Mouse (Mus musculus) kidney, embryonic 16.5 days (tissue): ENCODE results near the gene Gm1673. TPM values are rescaled to one million over a fixed set of nuclear protein-coding genes. Genes with fewer than 3 reads are reported as not detected.

Experiments
- ATAC-seq: fragments of 200-750 bp; cut with Nextera tagmentation; 2 replicates; pipeline ENCODE4 v1.8.0; 2017; ENCODE audit warnings: moderate TSS enrichment; ENCODE audit not compliant: low FRiP score, low TSS enrichment
- H3K27ac ChIP-seq: fragments of 300-500 bp; sonication (generic); 2 replicates; pipeline ENCODE4 v1.5.1; 2014; ENCODE audit warnings: low read length
- H3K27me3 ChIP-seq: fragments of 300-500 bp; sonication (generic); 2 replicates; pipeline ENCODE4 v1.6.1; 2014; ENCODE audit warnings: low read length, control low read depth, mixed read lengths; ENCODE audit not compliant: insufficient read depth
- H3K36me3 ChIP-seq: fragments of 300-500 bp; sonication (generic); 2 replicates; pipeline ENCODE4 v1.6.1; 2014; ENCODE audit warnings: low read length, control low read depth, mixed read lengths; ENCODE audit not compliant: insufficient read depth
- H3K4me1 ChIP-seq: fragments of 300-500 bp; sonication (generic); 2 replicates; pipeline ENCODE4 v1.6.1; 2014; ENCODE audit warnings: low read length, control low read depth, mixed read lengths; ENCODE audit not compliant: insufficient read depth
- H3K4me2 ChIP-seq: fragments of 300-500 bp; sonication (generic); replicated peaks from 2 replicates; pipeline ENCODE4 v1.6.1; 2014; ENCODE audit warnings: low read depth, low read length
- H3K4me3 ChIP-seq: fragments of 300-500 bp; sonication (generic); 2 replicates; pipeline ENCODE4 v1.5.1; 2014; ENCODE audit warnings: mild to moderate bottlenecking, low read length
- H3K9ac ChIP-seq: fragments of 300-500 bp; sonication (generic); replicated peaks from 2 replicates; pipeline ENCODE4 v1.6.1; 2014; ENCODE audit warnings: low read length
- H3K9me3 ChIP-seq: fragments of 300-500 bp; sonication (generic); 2 replicates; pipeline ENCODE4 v1.6.1; 2016; ENCODE audit warnings: low read length, control low read depth
- WGBS: fragments of 180-500 bp; shearing (Covaris S2); extraction: QIAGEN DNeasy Blood & Tissue Kit; methylation state at CpG from one replicate; pipeline ENCODE4 v1.1.7; 2014; 5-methylcytosine and 5-hydroxymethylcytosine counted together
- polyA plus RNA-seq: library from polyadenylated mRNA; unstranded; fragments of >200 nt; fragmentation: Nextera tagmentation; extraction: Ambion mirVana; gene quantifications from 2 replicates; pipeline ENCODE4 v1.2.1, GENCODE M21; 2015

The Gm1673 gene
- polyA plus RNA-seq, 1 experiment from 2014 or later, result 91.5 TPM

- WGBS, result 78% methylated on average over 4 of the region's 4 CpGs
- H3K4me1 ChIP-seq, result no peaks in the 10 kb centered on the region
Measured at GRCm38 (mm10) chr5:34007392-34007941, 24.2 kb downstream of the Gm1673 start.

DNA sequence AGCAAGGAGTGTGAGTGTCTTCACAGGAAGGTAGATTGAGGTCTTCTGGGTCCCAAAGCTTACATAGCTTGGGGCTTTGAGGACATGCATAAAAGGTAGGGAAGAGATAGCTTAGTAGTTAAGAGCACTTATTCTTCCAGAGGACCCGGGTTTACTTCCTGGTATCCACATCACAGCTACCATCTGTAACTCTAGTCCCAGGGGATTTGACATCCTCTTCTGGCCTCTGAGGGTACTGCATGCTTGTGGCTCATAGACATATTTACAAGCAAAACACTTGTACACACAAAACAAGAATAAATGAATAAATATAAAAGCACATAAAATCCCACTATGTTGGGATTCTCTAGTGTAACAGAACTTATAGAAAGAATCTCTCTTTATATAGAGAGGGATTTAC lies 31.4 kb downstream of the Gm1673 start:
- H3K9ac ChIP-seq, result no peak overlapping the region
- H3K4me2 ChIP-seq, result no peak overlapping the region
- no peak for ATAC-seq
- H3K36me3 ChIP-seq, result no peaks in the 10 kb centered on the region
- no peaks in the 10 kb centered on the region for H3K4me1 ChIP-seq
- no peak overlapping the region for H3K27ac ChIP-seq
- WGBS, result 71% methylated on average over 1 of the region's 1 CpGs
- H3K27me3 ChIP-seq, result no peaks in the 10 kb centered on the region
- no peak overlapping the region for H3K4me3 ChIP-seq
- H3K9me3 ChIP-seq, result no peaks in the 10 kb centered on the region

More at GRCm38 (mm10) chr5:34007392-34007941, 24.2 kb downstream of the Gm1673 start:
- H3K9ac ChIP-seq, result no peak overlapping the region
- H3K4me3 ChIP-seq, result no peak overlapping the region
- H3K9me3 ChIP-seq, result no peaks in the 10 kb centered on the region
- H3K27ac ChIP-seq, result no peak overlapping the region
- no peak for ATAC-seq
- H3K4me2 ChIP-seq, result no peak overlapping the region
- no peaks in the 10 kb centered on the region for H3K36me3 ChIP-seq
- no peaks in the 10 kb centered on the region for H3K27me3 ChIP-seq

DNA sequence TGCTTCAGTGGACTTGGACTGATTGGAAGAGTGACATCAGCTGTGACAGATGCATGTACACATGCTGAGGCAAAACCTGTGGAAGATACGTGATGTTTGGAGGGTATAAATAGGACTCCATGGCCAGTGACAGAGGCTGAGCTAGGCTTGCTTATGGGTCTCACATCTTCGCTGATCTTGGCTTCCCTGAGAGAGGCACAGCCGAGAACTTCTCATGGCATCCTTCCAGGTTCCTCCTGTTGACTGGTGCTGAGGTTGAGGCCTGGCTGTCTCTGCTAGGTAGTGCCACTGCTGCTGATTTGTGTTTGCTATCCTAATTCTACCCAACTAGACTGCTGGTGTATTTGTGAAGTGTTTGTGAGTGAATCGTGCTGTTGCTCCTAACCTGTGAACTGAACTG lies 35.7 kb downstream of the Gm1673 start:
- H3K36me3 ChIP-seq, result no peaks in the 10 kb centered on the region
- no peak overlapping the region for H3K27ac ChIP-seq
- H3K27me3 ChIP-seq, result no peaks in the 10 kb centered on the region
- no peaks in the 10 kb centered on the region for H3K9me3 ChIP-seq
- H3K4me3 ChIP-seq, result no peak overlapping the region
- ATAC-seq, result no peak
- H3K4me1 ChIP-seq, result no peaks in the 10 kb centered on the region
- no peak overlapping the region for H3K4me2 ChIP-seq
- 79% methylated on average over 4 of the region's 4 CpGs for WGBS
- no peak overlapping the region for H3K9ac ChIP-seq

DNA sequence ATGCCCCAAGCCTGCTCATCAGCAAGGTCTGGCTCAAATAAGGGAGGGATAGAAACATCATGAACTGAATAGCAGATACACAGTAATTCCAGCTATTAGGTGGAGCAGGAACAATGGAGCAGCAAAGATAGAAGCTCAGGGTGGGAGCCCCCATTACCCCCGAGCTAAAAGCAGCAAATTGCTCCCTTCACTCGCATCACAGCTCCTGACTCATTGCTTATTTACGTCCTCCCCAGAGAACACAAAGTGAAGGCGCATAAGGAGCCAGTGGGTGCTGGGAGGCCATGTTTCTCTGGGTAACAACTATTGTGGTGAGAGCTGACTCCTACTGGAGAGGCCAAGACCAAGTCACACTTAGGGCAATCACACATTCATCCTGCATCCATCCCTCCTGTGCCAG lies 46.9 kb downstream of the Gm1673 start:
- WGBS, result 61% methylated on average over 4 of the region's 4 CpGs
- Histone ChIP-seq H3K4me1 (no peaks in the 10 kb centered on the region), H3K27ac (no peak overlapping the region), H3K36me3 (no peaks in the 10 kb centered on the region), H3K4me3 (no peak overlapping the region), H3K9ac (no peak overlapping the region), H3K9me3 (no peaks in the 10 kb centered on the region), H3K27me3 (no peaks in the 10 kb centered on the region), H3K4me2 (no peak overlapping the region)
- ATAC-seq, result no peak

GRCm38 (mm10) chr5:34031022-34031421 lies 47.8 kb downstream of the Gm1673 start:
- Histone ChIP-seq H3K9me3 (no peaks in the 10 kb centered on the region), H3K27ac (no peak overlapping the region), H3K27me3 (no peaks in the 10 kb centered on the region), H3K4me1 (no peaks in the 10 kb centered on the region), H3K36me3 (no peaks in the 10 kb centered on the region), H3K4me3 (no peak overlapping the region), H3K9ac (no peak overlapping the region), H3K4me2 (no peak overlapping the region)
- WGBS, result 63% methylated on average over 6 of the region's 6 CpGs
- ATAC-seq, result no peak

GRCm38 (mm10) chr5:34032520-34032919 lies 49.3 kb downstream of the Gm1673 start:
- H3K4me3 ChIP-seq, result no peak overlapping the region
- no peak overlapping the region for H3K9ac ChIP-seq
- H3K27ac ChIP-seq, result no peak overlapping the region
- H3K4me2 ChIP-seq, result no peak overlapping the region
- no peaks in the 10 kb centered on the region for H3K36me3 ChIP-seq
- 56% methylated on average over 3 of the region's 3 CpGs for WGBS
- ATAC-seq, result no peak
- no peaks in the 10 kb centered on the region for H3K4me1 ChIP-seq
- H3K9me3 ChIP-seq, result no peaks in the 10 kb centered on the region
- no peaks in the 10 kb centered on the region for H3K27me3 ChIP-seq

Other genes with a start within 250 kb of the Gm1673 start
- gene Letm1, start 200.6 kb upstream of the Gm1673 start, polyA plus RNA-seq, result 47.0 and 49.5 TPM in 2 replicates
- 40.2 and 46.6 TPM in 2 replicates for gene Nsd2, start 162.7 kb upstream of the Gm1673 start, polyA plus RNA-seq
- gene Nelfa, start 47.0 kb upstream of the Gm1673 start, polyA plus RNA-seq, result 64.1 and 70.2 TPM in 2 replicates
- gene Nat8l, start 12.6 kb downstream of the Gm1673 start, polyA plus RNA-seq, result 0.35 and 0.42 TPM in 2 replicates
- gene Poln, start 186.0 kb downstream of the Gm1673 start, polyA plus RNA-seq, result 0.45 and 1.2 TPM in 2 replicates
- gene Haus3, start 186.1 kb downstream of the Gm1673 start, polyA plus RNA-seq, result 33.7 and 36.0 TPM in 2 replicates
- 50.2 and 50.9 TPM in 2 replicates for gene Mxd4, start 204.3 kb downstream of the Gm1673 start, polyA plus RNA-seq